Mouse (Mus musculus): ENCODE measurements at regions not wholly inside any gene's neighbourhood (a gene's known extent, or its start where the extent isn't known, plus 50 kb on each side); places are given as distances from the start of the nearest gene placed in this dataset.

- TF ChIP-seq GATA1 (IDR thresholded peaks at IDR 0.05; ENCODE audit: borderline replicate concordance, low read length) (no peak), FLI1 (IDR thresholded peaks at IDR 0.05; ENCODE audit: low read length) (no peak)
These were observed 191.6 kb downstream of the Snx10 start for GRCm38 (mm10) chr6:51715158-51715840.
